Mouse (Mus musculus): Measurements from ENCODE around the gene Psmd7.

DNA sequence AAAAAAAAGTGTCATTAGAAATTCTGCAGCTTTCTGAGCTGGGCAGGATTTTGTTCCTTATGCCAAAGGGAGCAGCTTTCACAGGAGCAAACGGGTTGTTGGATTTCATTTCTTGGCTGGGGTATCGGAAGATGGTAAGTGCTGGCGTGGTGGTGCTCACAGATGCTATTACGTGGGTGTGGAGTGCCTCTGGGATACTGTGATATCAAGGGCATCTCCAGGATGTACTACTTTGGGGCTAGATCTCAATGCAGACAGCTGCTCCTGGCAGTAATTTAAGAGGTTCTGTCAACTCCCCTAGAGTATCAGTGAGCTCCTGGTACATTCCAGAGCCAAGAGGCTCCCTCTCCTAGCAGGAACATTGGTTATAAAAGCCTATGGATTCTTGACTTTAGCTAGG is 42.1 kb downstream of the Psmd7 start:
- TF ChIP-seq CTCF (IDR thresholded peaks at IDR 0.05; ENCODE audit: control insufficient read depth, insufficient read depth, insufficient replicate concordance, low read depth, low read length) (no peak), POLR2A (IDR thresholded peaks at IDR 0.05; ENCODE audit: control insufficient read depth, low read depth, low read length) (no peak)

Measured in testis, adult 2 months (tissue).